Comparison of ENCODE assay signal across 28 mouse cellular contexts in genomic region chr9:61553626-61554025, GRCm38 (mm10).
DNase-seq lines count a peak whose midpoint lies in the region; ATAC-seq and TF ChIP-seq lines count a peak whose summit lies in the region.
"Had no signal": no experiment of that assay in that cellular context is flagged by ENCODE, and none has a peak within 500 bp of the region (broad histone marks: within the 10 kb centered on the region; RNA-seq: fewer than 3 reads in every experiment).

No protein-coding gene starts in this region.

- no peak overlapping the region for H3K4me2 ChIP-seq in limb, embryonic 14.5 days (replicated peaks; ENCODE audit: low read depth, low read length, severe bottlenecking)
- no peak overlapping the region for H3K4me2 ChIP-seq in embryonic facial prominence, embryonic 15.5 days (replicated peaks)
- no peak overlapping the region for H3K4me2 ChIP-seq in forebrain, embryonic 16.5 days (ENCODE audit: low read length)
- H3K4me2 ChIP-seq: heart, embryonic 15.5 days; intestine, embryonic 15.5 days; limb, embryonic 12.5 days; liver, embryonic 13.5 days; lung, embryonic 14.5 days; midbrain, embryonic 11.5 days had no signal

- H3K27me3 ChIP-seq in limb, embryonic 14.5 days (ENCODE audit: control insufficient read depth, insufficient read depth, low read length) = no peaks in the 10 kb centered on the region
- H3K27me3 ChIP-seq in limb, embryonic 10.5 days (ENCODE audit: low read depth, poor library complexity, severe bottlenecking) = no peaks in the 10 kb centered on the region
- no peaks in the 10 kb centered on the region for H3K27me3 ChIP-seq in embryonic facial prominence, embryonic 15.5 days
- no peaks in the 10 kb centered on the region for H3K27me3 ChIP-seq in forebrain, embryonic 16.5 days (replicated peaks; ENCODE audit: control insufficient read depth, insufficient read depth, low read length)
- H3K27me3 ChIP-seq: intestine, embryonic 15.5 days; limb, embryonic 12.5 days; liver, embryonic 13.5 days had no signal

- H3K36me3 ChIP-seq in limb, embryonic 14.5 days (ENCODE audit: control insufficient read depth, insufficient read depth, low read length) = no peaks in the 10 kb centered on the region
- H3K36me3 ChIP-seq in limb, embryonic 10.5 days = no peaks in the 10 kb centered on the region
- H3K36me3 ChIP-seq in embryonic facial prominence, embryonic 15.5 days = no peaks in the 10 kb centered on the region
- no peaks in the 10 kb centered on the region for H3K36me3 ChIP-seq in forebrain, embryonic 16.5 days (ENCODE audit: control insufficient read depth, insufficient read depth)
- H3K36me3 ChIP-seq: G1E; heart, embryonic 15.5 days; hindbrain, embryonic 10.5 days; intestine, embryonic 15.5 days; limb, embryonic 12.5 days; liver, embryonic 13.5 days had no signal

- H3K4me3 ChIP-seq in limb, embryonic 14.5 days (replicated peaks; ENCODE audit: low read length) = no peak overlapping the region
- H3K4me3 ChIP-seq in limb, embryonic 10.5 days = no peak overlapping the region
- no peak overlapping the region for H3K4me3 ChIP-seq in embryonic facial prominence, embryonic 15.5 days (replicated peaks)
- H3K4me3 ChIP-seq in forebrain, embryonic 16.5 days (replicated peaks; ENCODE audit: low read length) = no peak overlapping the region
- H3K4me3 ChIP-seq: heart, adult 2 months; heart, embryonic 15.5 days; hindbrain, embryonic 10.5 days; intestine, embryonic 15.5 days; limb, embryonic 12.5 days; liver, embryonic 13.5 days; myocyte had no signal

- H3K27ac ChIP-seq in limb, embryonic 14.5 days (replicated peaks; ENCODE audit: low read depth, low read length) = no peak overlapping the region
- no peak overlapping the region for H3K27ac ChIP-seq in limb, embryonic 10.5 days
- 0 out of 2 replicates have a peak overlapping the region, but pooled peaks have one; percentile 13 for H3K27ac ChIP-seq in embryonic facial prominence, embryonic 15.5 days (replicated peaks)
- H3K27ac ChIP-seq in forebrain, embryonic 16.5 days (ENCODE audit: low read length) = no peak overlapping the region
- H3K27ac ChIP-seq: heart, adult 2 months; heart, embryonic 15.5 days; hindbrain, embryonic 10.5 days; intestine, embryonic 15.5 days; limb, embryonic 12.5 days; liver, embryonic 13.5 days; macrophage had no signal

- DNase-seq in heart, postnatal 4 days = peak; percentile 37
- no peak for DNase-seq in heart, adult 11 months
- DNase-seq in limb, embryonic 14.5 days (ENCODE audit: low spot score) = peak; percentile 13
- no peak for DNase-seq in limb, embryonic 10.5 days (ENCODE audit: low spot score)
- no peak for DNase-seq in frontal cortex, adult 2 months (ENCODE audit: extremely low spot score in 1 of 2, low spot score in 1 of 2)
- DNase-seq in adrenal gland, postnatal 4 days (ENCODE audit: low spot score in 2 of 2) = no peak
- DNase-seq: adrenal gland, postnatal 10 days; cerebellum, adult 11-12 months; cerebellum, postnatal 14 days; embryo, embryonic 11 days; gastrocnemius, postnatal 14 days; liver, embryonic 13.5 days; lung, embryonic 14.5 days; retina, postnatal 1 day; right cerebral cortex, postnatal 4 days; thymus, postnatal 14 days had no signal

- 62% methylated on average over 5 of the region's 5 CpGs for WGBS in limb, embryonic 14.5 days
- 87% methylated on average over 5 of the region's 5 CpGs for WGBS in limb, embryonic 10.5 days
- 71% methylated on average over 5 of the region's 5 CpGs for WGBS in embryonic facial prominence, embryonic 15.5 days
- 21% methylated on average over 5 of the region's 5 CpGs for WGBS in forebrain, embryonic 16.5 days

- no peak for TF ChIP-seq POLR2A in limb, embryonic 14.5 days (IDR thresholded peaks at IDR 0.05; ENCODE audit: borderline replicate concordance, extremely low read depth, insufficient read depth, insufficient read length)

- H3K9me3 ChIP-seq in limb, embryonic 14.5 days (ENCODE audit: control insufficient read depth, low read length) = no peaks in the 10 kb centered on the region
- no peaks in the 10 kb centered on the region for H3K9me3 ChIP-seq in limb, embryonic 10.5 days (replicated peaks)
- no peaks in the 10 kb centered on the region for H3K9me3 ChIP-seq in embryonic facial prominence, embryonic 15.5 days (replicated peaks)
- no peaks in the 10 kb centered on the region for H3K9me3 ChIP-seq in forebrain, embryonic 16.5 days (ENCODE audit: control insufficient read depth, low read length)
- H3K9me3 ChIP-seq: G1E; heart, embryonic 15.5 days; hindbrain, embryonic 10.5 days; intestine, embryonic 15.5 days; limb, embryonic 12.5 days; liver, embryonic 13.5 days had no signal

- peaks cover 4% of the 10 kb centered on the region; the same call in 1 of the 2 replicates for H3K4me1 ChIP-seq in limb, embryonic 14.5 days (ENCODE audit: control insufficient read depth, insufficient read depth, low read length)
- peaks cover 19% of the 10 kb centered on the region for H3K4me1 ChIP-seq in limb, embryonic 10.5 days
- H3K4me1 ChIP-seq in embryonic facial prominence, embryonic 15.5 days = peaks cover 4% of the 10 kb centered on the region
- peaks cover 34% of the 10 kb centered on the region for H3K4me1 ChIP-seq in forebrain, embryonic 16.5 days (replicated peaks; ENCODE audit: control insufficient read depth, insufficient read depth, low read length)
- H3K4me1 ChIP-seq: heart, embryonic 15.5 days; intestine, embryonic 15.5 days; liver, embryonic 13.5 days had no signal

- H3K9ac ChIP-seq in limb, embryonic 14.5 days (ENCODE audit: low read depth, low read length, severe bottlenecking) = no peak overlapping the region
- no peak overlapping the region for H3K9ac ChIP-seq in embryonic facial prominence, embryonic 15.5 days
- no peak overlapping the region for H3K9ac ChIP-seq in forebrain, embryonic 16.5 days (replicated peaks; ENCODE audit: low read depth, low read length)
- H3K9ac ChIP-seq: heart, embryonic 15.5 days; intestine, embryonic 15.5 days; limb, embryonic 12.5 days; liver, embryonic 13.5 days; lung, embryonic 14.5 days had no signal

- peak; percentile 21; the same call in 1 of the 2 replicates for ATAC-seq in limb, embryonic 14.5 days (ENCODE audit: low FRiP score, low read depth)
- no peak for ATAC-seq in embryonic facial prominence, embryonic 15.5 days (ENCODE audit: insufficient number of reproducible peaks, low FRiP score, low TSS enrichment, low read depth)
- 0 out of 2 replicates have a peak, but pooled peaks have one; percentile 4 for ATAC-seq in forebrain, embryonic 16.5 days
- ATAC-seq: activated CD4-positive, CD25-positive, alpha-beta regulatory T cell, adult 4 months; intestine, embryonic 15.5 days had no signal

Comparison
In these comparisons a context has a peak if more than half of its experiments do, and no peak if none do; other contexts are left out.
1. DNase-seq: peak in heart, postnatal 4 days (single experiment) and limb, embryonic 14.5 days (single experiment); none in heart, adult 11 months (single experiment), limb, embryonic 10.5 days (single experiment), frontal cortex, adult 2 months (0 of 2) and adrenal gland, postnatal 4 days (0 of 2).